Mouse (Mus musculus) layer of hippocampus, adult 2 months (tissue): ENCODE measurements at regions not wholly inside any gene's neighbourhood (a gene's known extent, or its start where the extent isn't known, plus 50 kb on each side); places are given as distances from the start of the nearest gene placed in this dataset.

ENCODE experiments used
- DNase-seq, 2 experiments: peaks; one replicate each; pipeline ENCODE4 v3.0.0; 2022; ENCODE audit warnings: low spot score in 2 of 2
- H3K27ac ChIP-seq: fragments of 200-600 bp; 2 replicates; pipeline ENCODE4 v1.8.1; 2022
- H3K4me3 ChIP-seq: fragments of 200-600 bp; 2 replicates; pipeline ENCODE4 v1.8.1; 2022; ENCODE audit warnings: mild to moderate bottlenecking
- CTCF ChIP-seq: fragments of 200-600 bp; conservative IDR thresholded peaks from 2 replicates; pipeline ENCODE4 v1.8.1; 2022; ENCODE audit warnings: antibody characterized with exemption, mild to moderate bottlenecking, moderate library complexity

GRCm38 (mm10) chr3:112733205-112733604, 525.4 kb downstream of the Amy2a5 start:
- peak; percentile 40 for TF ChIP-seq CTCF
- no peak for DNase-seq
- H3K4me3 ChIP-seq = no peak overlapping the region
- H3K27ac ChIP-seq = no peak overlapping the region

- Histone ChIP-seq H3K27ac (no peak overlapping the region), H3K4me3 (no peak overlapping the region)
- TF ChIP-seq CTCF = no peak
- DNase-seq = peak in 1 of 2 experiments; percentile 3
These were observed 559.0 kb downstream of the Amy2a5 start for GRCm38 (mm10) chr3:112699531-112700125.

GRCm38 (mm10) chr3:112688151-112688550, 570.5 kb downstream of the Amy2a5 start:
- TF ChIP-seq CTCF = no peak
- Histone ChIP-seq H3K27ac (no peak overlapping the region), H3K4me3 (no peak overlapping the region)
- DNase-seq = no peak

GRCm38 (mm10) chr3:112638581-112638980, 620.1 kb downstream of the Amy2a5 start:
- H3K4me3 ChIP-seq = no peak overlapping the region
- no peak for DNase-seq
- no peak for TF ChIP-seq CTCF
- H3K27ac ChIP-seq = no peak overlapping the region

GRCm38 (mm10) chr3:112603470-112603869, 655.2 kb downstream of the Amy2a5 start:
- DNase-seq = no peak
- Histone ChIP-seq H3K4me3 (no peak overlapping the region), H3K27ac (no peak overlapping the region)
- TF ChIP-seq CTCF = no peak

- no peak for TF ChIP-seq CTCF
- no peak for DNase-seq
- H3K4me3 ChIP-seq = no peak overlapping the region
- H3K27ac ChIP-seq = no peak overlapping the region
These were observed 676.3 kb downstream of the Amy2a5 start for GRCm38 (mm10) chr3:112582314-112582713.
